Mouse (Mus musculus): ENCODE data around the gene Scyl3.

Gene Scyl3

GRCm38 (mm10) chr1:163953396-163953795 is 24.5 kb downstream of the Scyl3 start:
- in situ Hi-C loops (cut with MboI, MseI) = no loop called here

- in situ Hi-C loops (cut with MboI, MseI) = no loop called here
Measured at GRCm38 (mm10) chr1:163958036-163958435, 29.1 kb downstream of the Scyl3 start.

- in situ Hi-C loops (cut with MboI, MseI) = no loop called here
Measured at GRCm38 (mm10) chr1:163964008-163964689, 35.2 kb downstream of the Scyl3 start.

GRCm38 (mm10) chr1:163974471-163974870 is 45.6 kb downstream of the Scyl3 start:
- in situ Hi-C loops (cut with MboI, MseI) = no loop called here

GRCm38 (mm10) chr1:163975088-163975487 is 46.2 kb downstream of the Scyl3 start:
- in situ Hi-C loops (cut with MboI, MseI) = no loop called here

- in situ Hi-C loops (cut with MboI, MseI) = no loop called here
Measured at GRCm38 (mm10) chr1:163976515-163976914, 47.6 kb downstream of the Scyl3 start.

GRCm38 (mm10) chr1:163992371-163992770 is 63.5 kb downstream of the Scyl3 start:
- in situ Hi-C loops (cut with MboI, MseI) = loop anchor here (5.0 kb wide), 1 partner anchor 50 kb away; no protein-coding TSS in a partner anchor

GRCm38 (mm10) chr1:163994173-163994720 is 65.3 kb downstream of the Scyl3 start:
- in situ Hi-C loops (cut with MboI, MseI) = loop anchor here (5.0 kb wide), 1 partner anchor 52 kb away; no protein-coding TSS in a partner anchor

- in situ Hi-C loops (cut with MboI, MseI) = loop anchor here (5.0 kb wide), 2 partner anchors 53 to 142 kb away; no protein-coding TSS in a partner anchor
Measured at GRCm38 (mm10) chr1:163994721-163995608, 66.1 kb downstream of the Scyl3 start, which contains the start of the genes BC055324 and Mettl18. TSS of gene BC055324 (minus strand) at chr1:163994796. TSS of gene Mettl18 (plus strand) at chr1:163994889.

- in situ Hi-C loops (cut with MboI, MseI) = loop anchor here (5.0 kb wide), 1 partner anchor 142 kb away; no protein-coding TSS in a partner anchor
Measured at GRCm38 (mm10) chr1:163995609-163995913, 66.7 kb downstream of the Scyl3 start.

- in situ Hi-C loops (cut with MboI, MseI) = no loop called here
Measured at GRCm38 (mm10) chr1:164001831-164002452, 73.0 kb downstream of the Scyl3 start.

- in situ Hi-C loops (cut with MboI, MseI) = no loop called here
Measured at GRCm38 (mm10) chr1:164004311-164004710, 75.4 kb downstream of the Scyl3 start.

Measured in T-helper 1 cell (primary cell).